Mouse (Mus musculus): ENCODE results near the gene Nudt2. TPM values are rescaled to one million over a fixed set of nuclear protein-coding genes. Genes with fewer than 3 reads are reported as not detected.
A peak's percentile ranks its signal among the peaks of the same experiment; 100 is the strongest.

Gene Nudt2
- total RNA-seq, 1 experiment from 2014 or later = 38.0 TPM

GRCm38 (mm10) chr4:41522136-41522535 lies 57.2 kb downstream of the Nudt2 start:
- DNase-seq = no peak

GRCm38 (mm10) chr4:41522788-41523187 lies 57.8 kb downstream of the Nudt2 start:
- DNase-seq = no peak

GRCm38 (mm10) chr4:41523839-41524238 lies 58.9 kb downstream of the Nudt2 start:
- no peak for DNase-seq

GRCm38 (mm10) chr4:41524829-41525228 lies 59.9 kb downstream of the Nudt2 start:
- no peak for DNase-seq

GRCm38 (mm10) chr4:41526553-41526952 lies 61.6 kb downstream of the Nudt2 start:
- no peak for DNase-seq

- no peak for DNase-seq
Measured at GRCm38 (mm10) chr4:41527076-41527475, 62.1 kb downstream of the Nudt2 start.

GRCm38 (mm10) chr4:41527996-41528395 lies 63.0 kb downstream of the Nudt2 start:
- DNase-seq = peak; percentile 47

Other genes with a start within 250 kb of the Nudt2 start
- gene Ubap2, start 190.0 kb upstream of the Nudt2 start, total RNA-seq (2021) = 46.3 and 51.4 TPM in 2 replicates
- 56.6 and 63.0 TPM in 2 replicates for gene Dcaf12, start 150.3 kb upstream of the Nudt2 start, total RNA-seq (2021)
- gene Ubap1, start 116.2 kb upstream of the Nudt2 start, total RNA-seq (2021) = 47.9 and 59.1 TPM in 2 replicates
- gene Kif24, start 264 bp upstream of the Nudt2 start, total RNA-seq (2021) = 2.7 TPM in 2 replicates
- gene AI464131, start 37.9 kb downstream of the Nudt2 start, total RNA-seq (2021) = 15.4 and 17.4 TPM in 2 replicates
- 0.82 TPM in 1 of 2 replicates, not detected in the other for gene 1110017D15Rik, start 52.2 kb downstream of the Nudt2 start, total RNA-seq (2021)
- gene Fam219a, start 104.4 kb downstream of the Nudt2 start, total RNA-seq (2021) = 15.0 and 20.0 TPM in 2 replicates
- 0.30 TPM in 1 of 2 replicates, not detected in the other for gene Dnaic1, start 104.6 kb downstream of the Nudt2 start, total RNA-seq (2021)
- gene Enho, start 175.2 kb downstream of the Nudt2 start, total RNA-seq (2021) = 2.0 and 3.9 TPM in 2 replicates
- gene Cntfr, start 231.9 kb downstream of the Nudt2 start, total RNA-seq (2021) = 46.3 and 49.8 TPM in 2 replicates
- gene Il11ra1, start 234.8 kb downstream of the Nudt2 start, total RNA-seq (2021) = 56.7 and 83.4 TPM in 2 replicates
- 34.5 and 36.2 TPM in 2 replicates for gene Rpp25l, start 248.4 kb downstream of the Nudt2 start, total RNA-seq (2021)

Measured in adrenal gland, postnatal 25 days (tissue).